Mouse (Mus musculus): ENCODE measurements at regions not wholly inside any gene's neighbourhood (a gene's known extent, or its start where the extent isn't known, plus 50 kb on each side); places are given as distances from the start of the nearest gene placed in this dataset.

- Histone ChIP-seq H3K27me3 (ENCODE audit: control insufficient read depth, insufficient read depth, low read length) (no peaks in the 10 kb centered on the region), H3K4me1 (ENCODE audit: control insufficient read depth, insufficient read depth, low read length) (peaks cover 8% of the 10 kb centered on the region; the same call in 1 of the 2 replicates), H3K4me2 (ENCODE audit: low read depth) (peak overlapping the region; percentile 22), H3K36me3 (ENCODE audit: control insufficient read depth, insufficient read depth, low read length) (no peaks in the 10 kb centered on the region), H3K9me3 (ENCODE audit: control insufficient read depth, low read length) (no peaks in the 10 kb centered on the region), H3K9ac (ENCODE audit: low read length) (peak overlapping the region; percentile 29), H3K27ac (ENCODE audit: low read depth, low read length) (no peak overlapping the region), H3K4me3 (ENCODE audit: low read depth, low read length) (no peak overlapping the region)
- DNase-seq (ENCODE audit: low spot score) (peak; percentile 63), ATAC-seq (ENCODE audit: insufficient read depth, low FRiP score, low TSS enrichment) (peak; percentile 74)
- WGBS: 41% methylated on average over 20 of the region's 21 CpGs
These were observed 352.5 kb downstream of the Tmem182 start for GRCm38 (mm10) chr1:41157651-41158513.

- WGBS: 72% methylated on average over 12 of the region's 12 CpGs
- Histone ChIP-seq H3K4me3 (ENCODE audit: low read depth, low read length) (no peak overlapping the region), H3K9me3 (ENCODE audit: control insufficient read depth, low read length) (no peaks in the 10 kb centered on the region), H3K36me3 (ENCODE audit: control insufficient read depth, insufficient read depth, low read length) (no peaks in the 10 kb centered on the region), H3K27ac (ENCODE audit: low read depth, low read length) (no peak overlapping the region), H3K4me2 (ENCODE audit: low read depth) (no peak overlapping the region), H3K9ac (ENCODE audit: low read length) (no peak overlapping the region), H3K4me1 (ENCODE audit: control insufficient read depth, insufficient read depth, low read length) (no peaks in the 10 kb centered on the region), H3K27me3 (ENCODE audit: control insufficient read depth, insufficient read depth, low read length) (no peaks in the 10 kb centered on the region)
- no peak for ATAC-seq (ENCODE audit: insufficient read depth, low FRiP score, low TSS enrichment)
- no peak for DNase-seq (ENCODE audit: low spot score)
These were observed 360.7 kb downstream of the Tmem182 start for GRCm38 (mm10) chr1:41165878-41166786.

DNA sequence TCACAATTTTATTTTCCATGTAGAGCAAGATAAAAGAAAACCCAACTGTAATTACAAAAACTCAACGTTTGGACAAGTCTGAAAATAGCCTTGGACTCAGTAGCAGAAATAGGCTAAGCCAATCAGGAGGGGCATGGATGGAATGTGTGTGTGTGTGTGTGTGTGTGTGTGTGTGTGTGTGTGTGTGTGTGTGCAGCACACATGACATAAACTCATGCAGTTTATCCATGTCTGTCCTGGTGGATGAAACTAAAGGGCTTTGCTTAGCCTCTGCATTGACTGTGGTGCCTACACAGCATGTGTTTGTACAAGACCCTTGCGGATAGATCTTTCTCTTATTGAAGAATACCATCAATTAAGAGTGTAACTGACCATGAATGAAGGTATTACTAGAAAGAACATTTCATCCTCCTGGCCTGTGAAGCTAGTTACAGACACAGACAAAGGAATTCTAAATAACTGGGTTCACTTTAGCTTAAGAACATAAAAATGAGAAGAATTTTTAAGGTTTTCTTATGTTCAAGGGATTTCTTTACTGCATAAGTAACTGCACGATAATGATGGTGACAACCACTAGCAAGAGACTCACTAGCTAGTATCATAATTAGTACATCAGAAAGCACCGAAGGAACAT, 361.5 kb downstream of the Tmem182 start:
- no peak overlapping the region for H3K9ac ChIP-seq (ENCODE audit: low read length)
- DNase-seq (ENCODE audit: low spot score) (no peak), ATAC-seq (ENCODE audit: insufficient read depth, low FRiP score, low TSS enrichment) (no peak)
- H3K27me3 ChIP-seq (ENCODE audit: control insufficient read depth, insufficient read depth, low read length): no peaks in the 10 kb centered on the region
- H3K27ac ChIP-seq (ENCODE audit: low read depth, low read length): no peak overlapping the region
- no peak overlapping the region for H3K4me2 ChIP-seq (ENCODE audit: low read depth)
- no peaks in the 10 kb centered on the region for H3K9me3 ChIP-seq (ENCODE audit: control insufficient read depth, low read length)
- H3K4me3 ChIP-seq (ENCODE audit: low read depth, low read length): no peak overlapping the region
- WGBS: 84% methylated on average over 4 of the region's 4 CpGs
- no peaks in the 10 kb centered on the region for H3K4me1 ChIP-seq (ENCODE audit: control insufficient read depth, insufficient read depth, low read length)
- H3K36me3 ChIP-seq (ENCODE audit: control insufficient read depth, insufficient read depth, low read length): no peaks in the 10 kb centered on the region

DNA sequence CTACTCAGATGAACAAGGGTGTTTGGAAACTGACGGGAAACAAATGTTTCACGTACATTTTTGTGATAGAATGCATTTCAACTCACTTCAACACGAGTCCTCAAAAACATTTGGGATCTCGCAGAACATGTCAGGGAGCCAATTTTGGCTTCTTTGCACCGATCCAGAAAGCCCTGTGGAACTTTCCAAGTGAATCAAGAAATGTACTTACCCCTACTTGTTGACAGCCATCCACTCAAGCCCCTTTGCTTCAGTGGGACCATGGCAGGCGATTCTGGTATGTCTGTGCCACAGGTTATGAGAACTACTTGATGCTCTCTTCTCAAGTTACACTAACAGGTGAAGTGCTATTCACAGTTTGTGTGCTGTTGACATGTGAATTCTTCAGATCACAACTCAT, 381.6 kb downstream of the Tmem182 start:
- Histone ChIP-seq H3K9me3 (ENCODE audit: control insufficient read depth, low read length) (no peaks in the 10 kb centered on the region), H3K27me3 (ENCODE audit: control insufficient read depth, insufficient read depth, low read length) (no peaks in the 10 kb centered on the region), H3K4me1 (ENCODE audit: control insufficient read depth, insufficient read depth, low read length) (0 out of 2 replicates have a peak, but pooled peaks cover 2% of the 10 kb centered on the region), H3K4me3 (ENCODE audit: low read depth, low read length) (no peak overlapping the region), H3K36me3 (ENCODE audit: control insufficient read depth, insufficient read depth, low read length) (no peaks in the 10 kb centered on the region), H3K9ac (ENCODE audit: low read length) (no peak overlapping the region), H3K4me2 (ENCODE audit: low read depth) (no peak overlapping the region), H3K27ac (ENCODE audit: low read depth, low read length) (no peak overlapping the region)
- DNase-seq (ENCODE audit: low spot score): no peak
- 91% methylated on average over 6 of the region's 6 CpGs for WGBS
- no peak for ATAC-seq (ENCODE audit: insufficient read depth, low FRiP score, low TSS enrichment)

- H3K4me3 ChIP-seq (ENCODE audit: low read depth, low read length): no peak overlapping the region
- 85% methylated on average over 2 of the region's 2 CpGs for WGBS
- DNase-seq (ENCODE audit: low spot score) (no peak), ATAC-seq (ENCODE audit: insufficient read depth, low FRiP score, low TSS enrichment) (no peak)
- no peak overlapping the region for H3K4me2 ChIP-seq (ENCODE audit: low read depth)
- no peaks in the 10 kb centered on the region for H3K27me3 ChIP-seq (ENCODE audit: control insufficient read depth, insufficient read depth, low read length)
- H3K27ac ChIP-seq (ENCODE audit: low read depth, low read length): no peak overlapping the region
- H3K4me1 ChIP-seq (ENCODE audit: control insufficient read depth, insufficient read depth, low read length): no peaks in the 10 kb centered on the region
- H3K36me3 ChIP-seq (ENCODE audit: control insufficient read depth, insufficient read depth, low read length): no peaks in the 10 kb centered on the region
- H3K9ac ChIP-seq (ENCODE audit: low read length): no peak overlapping the region
- no peaks in the 10 kb centered on the region for H3K9me3 ChIP-seq (ENCODE audit: control insufficient read depth, low read length)
These were observed 407.5 kb downstream of the Tmem182 start for GRCm38 (mm10) chr1:41212876-41213275.

GRCm38 (mm10) chr1:41225851-41226250, 420.4 kb downstream of the Tmem182 start:
- ATAC-seq (ENCODE audit: insufficient read depth, low FRiP score, low TSS enrichment): no peak
- H3K27me3 ChIP-seq (ENCODE audit: control insufficient read depth, insufficient read depth, low read length): no peaks in the 10 kb centered on the region
- 88% methylated on average over 1 of the region's 1 CpGs for WGBS
- no peak overlapping the region for H3K4me3 ChIP-seq (ENCODE audit: low read depth, low read length)
- no peak overlapping the region for H3K4me2 ChIP-seq (ENCODE audit: low read depth)
- no peak overlapping the region for H3K9ac ChIP-seq (ENCODE audit: low read length)
- H3K36me3 ChIP-seq (ENCODE audit: control insufficient read depth, insufficient read depth, low read length): no peaks in the 10 kb centered on the region
- no peak overlapping the region for H3K27ac ChIP-seq (ENCODE audit: low read depth, low read length)
- no peaks in the 10 kb centered on the region for H3K9me3 ChIP-seq (ENCODE audit: control insufficient read depth, low read length)
- H3K4me1 ChIP-seq (ENCODE audit: control insufficient read depth, insufficient read depth, low read length): no peaks in the 10 kb centered on the region
- no peak for DNase-seq (ENCODE audit: low spot score)

GRCm38 (mm10) chr1:41235335-41235734, 429.9 kb downstream of the Tmem182 start:
- H3K4me3 ChIP-seq (ENCODE audit: low read depth, low read length): no peak overlapping the region
- WGBS: 91% methylated on average over 7 of the region's 7 CpGs
- H3K27ac ChIP-seq (ENCODE audit: low read depth, low read length): no peak overlapping the region
- DNase-seq (ENCODE audit: low spot score) (no peak), ATAC-seq (ENCODE audit: insufficient read depth, low FRiP score, low TSS enrichment) (no peak)
- no peaks in the 10 kb centered on the region for H3K9me3 ChIP-seq (ENCODE audit: control insufficient read depth, low read length)
- H3K36me3 ChIP-seq (ENCODE audit: control insufficient read depth, insufficient read depth, low read length): no peaks in the 10 kb centered on the region
- H3K4me2 ChIP-seq (ENCODE audit: low read depth): no peak overlapping the region
- no peaks in the 10 kb centered on the region for H3K27me3 ChIP-seq (ENCODE audit: control insufficient read depth, insufficient read depth, low read length)
- H3K4me1 ChIP-seq (ENCODE audit: control insufficient read depth, insufficient read depth, low read length): no peaks in the 10 kb centered on the region
- H3K9ac ChIP-seq (ENCODE audit: low read length): no peak overlapping the region

DNA sequence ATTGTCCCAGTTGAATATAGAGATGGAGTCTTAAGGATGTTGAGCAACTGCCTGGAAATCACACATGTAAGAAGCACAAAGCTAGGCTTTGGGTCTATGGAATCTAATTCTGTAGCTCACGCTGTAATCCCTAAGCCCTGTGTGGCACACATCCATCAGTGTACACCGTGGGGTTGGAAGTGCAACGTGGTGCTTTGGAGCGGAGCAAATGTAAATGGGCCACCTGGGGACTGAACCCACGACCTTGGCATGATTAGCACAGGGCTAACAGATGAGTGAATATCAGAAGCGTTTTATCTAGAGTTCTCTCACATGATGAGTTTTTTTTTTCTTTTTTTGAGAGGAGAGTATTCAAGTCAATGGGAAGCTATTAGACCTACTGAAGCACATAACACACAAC, 437.6 kb downstream of the Tmem182 start:
- no peak overlapping the region for H3K9ac ChIP-seq (ENCODE audit: low read length)
- DNase-seq (ENCODE audit: low spot score) (peak; percentile 68), ATAC-seq (ENCODE audit: insufficient read depth, low FRiP score, low TSS enrichment) (peak; percentile 78)
- H3K9me3 ChIP-seq (ENCODE audit: control insufficient read depth, low read length): no peaks in the 10 kb centered on the region
- H3K27ac ChIP-seq (ENCODE audit: low read depth, low read length): no peak overlapping the region
- H3K27me3 ChIP-seq (ENCODE audit: control insufficient read depth, insufficient read depth, low read length): no peaks in the 10 kb centered on the region
- WGBS: 58% methylated on average over 6 of the region's 6 CpGs
- H3K4me3 ChIP-seq (ENCODE audit: low read depth, low read length): no peak overlapping the region
- no peaks in the 10 kb centered on the region for H3K36me3 ChIP-seq (ENCODE audit: control insufficient read depth, insufficient read depth, low read length)
- H3K4me2 ChIP-seq (ENCODE audit: low read depth): no peak overlapping the region
- no peaks in the 10 kb centered on the region for H3K4me1 ChIP-seq (ENCODE audit: control insufficient read depth, insufficient read depth, low read length)
